Mouse (Mus musculus) C3H10T1/2 (cell line): Measurements from ENCODE around the gene Zfp202. TPM values are rescaled to one million over a fixed set of nuclear protein-coding genes. Genes with fewer than 3 reads are reported as not detected.

Source experiments
- polyA plus RNA-seq, 2 experiments: library from polyadenylated mRNA; unstranded; fragments of >200 nt; fragmentation: generic; extraction: Trizol; gene quantifications; one replicate each; pipeline ENCODE4 v1.2.1; 2012; ENCODE audit warnings: missing spikeins in 2 of 2

Gene Zfp202
- polyA plus RNA-seq = 1 to 10 TPM in 1 of 2 experiments, under 1 TPM in 1; 0.29 to 1.5 TPM

GRCm38 (mm10) chr9:40192098-40193038 lies at the start of gene Zfp202:
Gene Zfp202 (plus strand): TSS chr9:40192316.

GRCm38 (mm10) chr9:40180620-40181019 lies 11.5 kb upstream of the Zfp202 start, which contains the start of gene Olfr986:
Gene Olfr986 (plus strand): TSS chr9:40180920.

Other genes starting within 250 kb of the Zfp202 start
- not detected for gene Olfr975, start 240.3 kb upstream of the Zfp202 start, polyA plus RNA-seq
- gene Olfr976, start 231.2 kb upstream of the Zfp202 start, polyA plus RNA-seq = not detected
- gene Olfr978, start 200.2 kb upstream of the Zfp202 start, polyA plus RNA-seq = not detected
- gene Olfr979, start 188.9 kb upstream of the Zfp202 start, polyA plus RNA-seq = not detected
- not detected for gene Olfr980, start 182.7 kb upstream of the Zfp202 start, polyA plus RNA-seq
- gene Olfr981, start 170.9 kb upstream of the Zfp202 start, polyA plus RNA-seq = not detected
- not detected for gene Olfr982, start 118.5 kb upstream of the Zfp202 start, polyA plus RNA-seq
- gene Olfr983, start 98.7 kb upstream of the Zfp202 start, polyA plus RNA-seq = not detected
- not detected for gene Olfr984, start 78.1 kb upstream of the Zfp202 start, polyA plus RNA-seq
- gene Olfr985, start 62.1 kb upstream of the Zfp202 start, polyA plus RNA-seq = not detected
- gene Tmem225, start 44.2 kb upstream of the Zfp202 start, polyA plus RNA-seq = not detected
- gene Olfr986, start 11.4 kb upstream of the Zfp202 start, polyA plus RNA-seq = not detected
- under 1 TPM in 1 of 2 experiments, not detected in 1; 0.01 TPM for gene Scn3b, start 76.9 kb downstream of the Zfp202 start, polyA plus RNA-seq